Mouse (Mus musculus): ENCODE data around the gene Phf6. TPM values are rescaled to one million over a fixed set of nuclear protein-coding genes. Genes with fewer than 3 reads are reported as not detected.

Gene Phf6
- polyA plus RNA-seq, 1 experiment from 2014 or later: 99.6 TPM

GRCm38 (mm10) chrX:52926726-52927125, 14.7 kb downstream of the Phf6 start:
- Histone ChIP-seq H3K4me3 (ENCODE audit: low read depth, low read length) (no peak overlapping the region), H3K9ac (ENCODE audit: low read depth, low read length) (no peak overlapping the region), H3K27ac (ENCODE audit: low read depth, low read length) (no peak overlapping the region), H3K9me3 (ENCODE audit: control insufficient read depth, low read length) (no peaks in the 10 kb centered on the region), H3K4me1 (replicated peaks; ENCODE audit: control insufficient read depth, insufficient read depth, low read length) (no peaks in the 10 kb centered on the region), H3K27me3 (ENCODE audit: control insufficient read depth, insufficient read depth, low read length) (no peaks in the 10 kb centered on the region), H3K36me3 (ENCODE audit: control insufficient read depth, insufficient read depth, low read length) (0 out of 2 replicates have a peak, but pooled peaks cover 3% of the 10 kb centered on the region), H3K4me2 (replicated peaks; ENCODE audit: low read depth, low read length) (no peak overlapping the region)
- no peak for ATAC-seq (ENCODE audit: low FRiP score)
- no peak for DNase-seq (ENCODE audit: low spot score)
- WGBS: 80% methylated on average over 9 of the region's 9 CpGs

- WGBS: 33% methylated on average over 1 of the region's 1 CpGs
- Histone ChIP-seq H3K9me3 (ENCODE audit: control insufficient read depth, low read length) (no peaks in the 10 kb centered on the region), H3K4me3 (ENCODE audit: low read depth, low read length) (no peak overlapping the region), H3K9ac (ENCODE audit: low read depth, low read length) (no peak overlapping the region), H3K4me1 (replicated peaks; ENCODE audit: control insufficient read depth, insufficient read depth, low read length) (no peaks in the 10 kb centered on the region), H3K27me3 (ENCODE audit: control insufficient read depth, insufficient read depth, low read length) (no peaks in the 10 kb centered on the region), H3K4me2 (replicated peaks; ENCODE audit: low read depth, low read length) (no peak overlapping the region), H3K27ac (ENCODE audit: low read depth, low read length) (no peak overlapping the region), H3K36me3 (ENCODE audit: control insufficient read depth, insufficient read depth, low read length) (0 out of 2 replicates have a peak, but pooled peaks cover 3% of the 10 kb centered on the region)
- DNase-seq (ENCODE audit: low spot score) (peak; percentile 34), ATAC-seq (ENCODE audit: low FRiP score) (no peak)
Measured at GRCm38 (mm10) chrX:52928883-52929282, 16.8 kb downstream of the Phf6 start.

GRCm38 (mm10) chrX:52929779-52930178, 17.7 kb downstream of the Phf6 start:
- H3K36me3 ChIP-seq (ENCODE audit: control insufficient read depth, insufficient read depth, low read length): 0 out of 2 replicates have a peak, but pooled peaks cover 3% of the 10 kb centered on the region
- DNase-seq (ENCODE audit: low spot score) (no peak), ATAC-seq (ENCODE audit: low FRiP score) (no peak)
- no peak overlapping the region for H3K4me3 ChIP-seq (ENCODE audit: low read depth, low read length)
- WGBS: 84% methylated on average over 3 of the region's 3 CpGs
- no peak overlapping the region for H3K27ac ChIP-seq (ENCODE audit: low read depth, low read length)
- no peaks in the 10 kb centered on the region for H3K27me3 ChIP-seq (ENCODE audit: control insufficient read depth, insufficient read depth, low read length)
- no peak overlapping the region for H3K9ac ChIP-seq (ENCODE audit: low read depth, low read length)
- H3K9me3 ChIP-seq (ENCODE audit: control insufficient read depth, low read length): no peaks in the 10 kb centered on the region
- no peak overlapping the region for H3K4me2 ChIP-seq (replicated peaks; ENCODE audit: low read depth, low read length)
- no peaks in the 10 kb centered on the region for H3K4me1 ChIP-seq (replicated peaks; ENCODE audit: control insufficient read depth, insufficient read depth, low read length)

GRCm38 (mm10) chrX:52930191-52930590, 18.1 kb downstream of the Phf6 start:
- H3K4me3 ChIP-seq (ENCODE audit: low read depth, low read length): no peak overlapping the region
- ATAC-seq (ENCODE audit: low FRiP score) (no peak), DNase-seq (ENCODE audit: low spot score) (no peak)
- no peaks in the 10 kb centered on the region for H3K27me3 ChIP-seq (ENCODE audit: control insufficient read depth, insufficient read depth, low read length)
- H3K36me3 ChIP-seq (ENCODE audit: control insufficient read depth, insufficient read depth, low read length): 0 out of 2 replicates have a peak, but pooled peaks cover 3% of the 10 kb centered on the region
- H3K9me3 ChIP-seq (ENCODE audit: control insufficient read depth, low read length): no peaks in the 10 kb centered on the region
- no peak overlapping the region for H3K4me2 ChIP-seq (replicated peaks; ENCODE audit: low read depth, low read length)
- H3K4me1 ChIP-seq (replicated peaks; ENCODE audit: control insufficient read depth, insufficient read depth, low read length): no peaks in the 10 kb centered on the region
- no peak overlapping the region for H3K27ac ChIP-seq (ENCODE audit: low read depth, low read length)
- H3K9ac ChIP-seq (ENCODE audit: low read depth, low read length): no peak overlapping the region
- WGBS: 89% methylated on average over 5 of the region's 5 CpGs

GRCm38 (mm10) chrX:52932161-52932560, 20.1 kb downstream of the Phf6 start:
- H3K4me3 ChIP-seq (ENCODE audit: low read depth, low read length): no peak overlapping the region
- no peak overlapping the region for H3K27ac ChIP-seq (ENCODE audit: low read depth, low read length)
- H3K36me3 ChIP-seq (ENCODE audit: control insufficient read depth, insufficient read depth, low read length): no peaks in the 10 kb centered on the region
- no peak for DNase-seq (ENCODE audit: low spot score)
- 85% methylated on average over 1 of the region's 1 CpGs for WGBS
- H3K27me3 ChIP-seq (ENCODE audit: control insufficient read depth, insufficient read depth, low read length): no peaks in the 10 kb centered on the region
- H3K4me1 ChIP-seq (replicated peaks; ENCODE audit: control insufficient read depth, insufficient read depth, low read length): no peaks in the 10 kb centered on the region
- no peak for ATAC-seq (ENCODE audit: low FRiP score)
- H3K9ac ChIP-seq (ENCODE audit: low read depth, low read length): no peak overlapping the region
- H3K9me3 ChIP-seq (ENCODE audit: control insufficient read depth, low read length): no peaks in the 10 kb centered on the region
- H3K4me2 ChIP-seq (replicated peaks; ENCODE audit: low read depth, low read length): no peak overlapping the region

- Histone ChIP-seq H3K27ac (ENCODE audit: low read depth, low read length) (no peak overlapping the region), H3K4me2 (replicated peaks; ENCODE audit: low read depth, low read length) (no peak overlapping the region), H3K27me3 (ENCODE audit: control insufficient read depth, insufficient read depth, low read length) (no peaks in the 10 kb centered on the region), H3K9ac (ENCODE audit: low read depth, low read length) (no peak overlapping the region), H3K4me3 (ENCODE audit: low read depth, low read length) (no peak overlapping the region), H3K4me1 (replicated peaks; ENCODE audit: control insufficient read depth, insufficient read depth, low read length) (no peaks in the 10 kb centered on the region), H3K9me3 (ENCODE audit: control insufficient read depth, low read length) (no peaks in the 10 kb centered on the region), H3K36me3 (ENCODE audit: control insufficient read depth, insufficient read depth, low read length) (no peaks in the 10 kb centered on the region)
- 86% methylated on average over 2 of the region's 2 CpGs for WGBS
- ATAC-seq (ENCODE audit: low FRiP score) (no peak), DNase-seq (ENCODE audit: low spot score) (peak; percentile 9)
Measured at GRCm38 (mm10) chrX:52934496-52934895, 22.4 kb downstream of the Phf6 start.

GRCm38 (mm10) chrX:52945509-52945908, 33.4 kb downstream of the Phf6 start:
- Histone ChIP-seq H3K36me3 (ENCODE audit: control insufficient read depth, insufficient read depth, low read length) (no peaks in the 10 kb centered on the region), H3K27ac (ENCODE audit: low read depth, low read length) (no peak overlapping the region), H3K4me1 (replicated peaks; ENCODE audit: control insufficient read depth, insufficient read depth, low read length) (no peaks in the 10 kb centered on the region), H3K4me2 (replicated peaks; ENCODE audit: low read depth, low read length) (no peak overlapping the region), H3K27me3 (ENCODE audit: control insufficient read depth, insufficient read depth, low read length) (no peaks in the 10 kb centered on the region), H3K9ac (ENCODE audit: low read depth, low read length) (no peak overlapping the region), H3K9me3 (ENCODE audit: control insufficient read depth, low read length) (no peaks in the 10 kb centered on the region), H3K4me3 (ENCODE audit: low read depth, low read length) (no peak overlapping the region)
- DNase-seq (ENCODE audit: low spot score) (no peak), ATAC-seq (ENCODE audit: low FRiP score) (no peak)
- 92% methylated on average over 5 of the region's 5 CpGs for WGBS

- no peak overlapping the region for H3K4me3 ChIP-seq (ENCODE audit: low read depth, low read length)
- H3K27ac ChIP-seq (ENCODE audit: low read depth, low read length): no peak overlapping the region
- no peaks in the 10 kb centered on the region for H3K4me1 ChIP-seq (replicated peaks; ENCODE audit: control insufficient read depth, insufficient read depth, low read length)
- ATAC-seq (ENCODE audit: low FRiP score): no peak
- no peaks in the 10 kb centered on the region for H3K9me3 ChIP-seq (ENCODE audit: control insufficient read depth, low read length)
- H3K36me3 ChIP-seq (ENCODE audit: control insufficient read depth, insufficient read depth, low read length): no peaks in the 10 kb centered on the region
- no peak overlapping the region for H3K9ac ChIP-seq (ENCODE audit: low read depth, low read length)
- 60% methylated on average over 2 of the region's 2 CpGs for WGBS
- no peaks in the 10 kb centered on the region for H3K27me3 ChIP-seq (ENCODE audit: control insufficient read depth, insufficient read depth, low read length)
- DNase-seq (ENCODE audit: low spot score): peak; percentile 29
- H3K4me2 ChIP-seq (replicated peaks; ENCODE audit: low read depth, low read length): no peak overlapping the region
Measured at GRCm38 (mm10) chrX:52949713-52950112, 37.6 kb downstream of the Phf6 start.

- Histone ChIP-seq H3K36me3 (ENCODE audit: control insufficient read depth, insufficient read depth, low read length) (no peaks in the 10 kb centered on the region), H3K27ac (ENCODE audit: low read depth, low read length) (no peak overlapping the region), H3K9me3 (ENCODE audit: control insufficient read depth, low read length) (no peaks in the 10 kb centered on the region), H3K4me1 (replicated peaks; ENCODE audit: control insufficient read depth, insufficient read depth, low read length) (no peaks in the 10 kb centered on the region), H3K4me3 (ENCODE audit: low read depth, low read length) (no peak overlapping the region), H3K27me3 (ENCODE audit: control insufficient read depth, insufficient read depth, low read length) (no peaks in the 10 kb centered on the region), H3K4me2 (replicated peaks; ENCODE audit: low read depth, low read length) (no peak overlapping the region), H3K9ac (ENCODE audit: low read depth, low read length) (no peak overlapping the region)
- ATAC-seq (ENCODE audit: low FRiP score) (no peak), DNase-seq (ENCODE audit: low spot score) (no peak)
- WGBS: 91% methylated on average over 4 of the region's 4 CpGs
Measured at GRCm38 (mm10) chrX:52956942-52957341, 44.9 kb downstream of the Phf6 start.

Data from hindbrain, embryonic 11.5 days (tissue).